Mouse (Mus musculus) C3H10T1/2 (cell line): ENCODE results near the gene Adipor1. TPM values are rescaled to one million over a fixed set of nuclear protein-coding genes. Genes with fewer than 3 reads are reported as not detected.

Source experiments
- polyA plus RNA-seq, 2 experiments: library from polyadenylated mRNA; unstranded; fragments of >200 nt; fragmentation: generic; extraction: Trizol; gene quantifications; one replicate each; pipeline ENCODE4 v1.2.1; 2012; ENCODE audit warnings: missing spikeins in 2 of 2

Gene Adipor1
- 10 to 100 TPM; 29.5 to 56.9 TPM for polyA plus RNA-seq

GRCm38 (mm10) chr1:134415168-134415831 is at the start of gene Adipor1:
Gene Adipor1, plus strand, starts transcription at chr1:134415378.

GRCm38 (mm10) chr1:134385666-134386065 is 29.5 kb upstream of the Adipor1 start, which contains the start of gene 4933406M09Rik:
Gene 4933406M09Rik, plus strand, starts transcription at chr1:134385940.

GRCm38 (mm10) chr1:134405509-134406413 is 9.4 kb upstream of the Adipor1 start, which contains the start of gene Cyb5r1:
Gene Cyb5r1, plus strand, starts transcription at chr1:134405559.

GRCm38 (mm10) chr1:134454904-134455824 is 40.0 kb downstream of the Adipor1 start, which contains the start of gene Klhl12:
Gene Klhl12, plus strand, starts transcription at chr1:134455531.

Other genes with a start within 250 kb of the Adipor1 start
- under 1 TPM in 1 of 2 experiments, not detected in 1; 0.17 TPM for gene Chil1, start 233.2 kb upstream of the Adipor1 start, polyA plus RNA-seq
- not detected for gene Mybph, start 221.9 kb upstream of the Adipor1 start, polyA plus RNA-seq
- gene Adora1, start 179.9 kb upstream of the Adipor1 start, polyA plus RNA-seq, result not detected
- under 1 TPM in 1 of 2 experiments, not detected in 1; 0.02 TPM for gene Myog, start 125.4 kb upstream of the Adipor1 start, polyA plus RNA-seq
- under 1 TPM; 0.05 to 0.24 TPM for gene Ppfia4, start 82.5 kb upstream of the Adipor1 start, polyA plus RNA-seq
- gene Tmem183a, start 53.4 kb upstream of the Adipor1 start, polyA plus RNA-seq, result 10 to 100 TPM; 24.2 to 27.5 TPM
- not detected for gene 4933406M09Rik, start 29.4 kb upstream of the Adipor1 start, polyA plus RNA-seq
- gene Cyb5r1, start 9.8 kb upstream of the Adipor1 start, polyA plus RNA-seq, result 10 to 100 TPM; 20.5 to 34.7 TPM
- gene Klhl12, start 40.2 kb downstream of the Adipor1 start, polyA plus RNA-seq, result 1 to 10 TPM in 1 of 2 experiments, under 1 TPM in 1; 0.57 to 5.7 TPM
- 10 to 100 TPM in 1 of 2 experiments, 1 to 10 TPM in 1; 4.2 to 13.1 TPM for gene Rabif, start 79.3 kb downstream of the Adipor1 start, polyA plus RNA-seq
- not detected for gene Mgat4e, start 134.3 kb downstream of the Adipor1 start, polyA plus RNA-seq
- 10 to 100 TPM in 1 of 2 experiments, under 1 TPM in 1; 0.30 to 13.9 TPM for gene Kdm5b, start 144.8 kb downstream of the Adipor1 start, polyA plus RNA-seq
- under 1 TPM in 1 of 2 experiments, not detected in 1; 0.27 TPM for gene Syt2, start 231.3 kb downstream of the Adipor1 start, polyA plus RNA-seq